Mouse (Mus musculus): Measurements from ENCODE around the gene Gng7. TPM values are rescaled to one million over a fixed set of nuclear protein-coding genes. Genes with fewer than 3 reads are reported as not detected.
"Not testable (repeated sequence)": the region's sequence is repeated elsewhere in the genome, so short reads cannot be mapped to it uniquely, and the experiment has no call there.

The Gng7 gene
- polyA plus RNA-seq, 1 experiment: 4.1 TPM

GRCm38 (mm10) chr10:80994621-80995020 is 20.1 kb downstream of the Gng7 start:
- TF ChIP-seq EP300 (IDR thresholded peaks at IDR 0.05; ENCODE audit: insufficient read depth, low read depth, low read length) (no peak), CTCF (IDR thresholded peaks at IDR 0.05; ENCODE audit: low read depth, low read length) (no peak), POLR2A (IDR thresholded peaks at IDR 0.05; ENCODE audit: insufficient read depth, low read length) (no peak)
- Histone ChIP-seq H3K9ac (ENCODE audit: low read depth, poor library complexity, severe bottlenecking) (no peak overlapping the region), H3K27me3 (ENCODE audit: control insufficient read depth, insufficient read depth, low read length, poor library complexity, severe bottlenecking) (no peaks in the 10 kb centered on the region), H3K4me3 (ENCODE audit: low read depth, low read length) (no peak overlapping the region), H3K27ac (ENCODE audit: insufficient read depth, low read length) (no peak overlapping the region), H3K9me3 (replicated peaks; ENCODE audit: control insufficient read depth, insufficient read depth, low read length, poor library complexity, severe bottlenecking) (no peaks in the 10 kb centered on the region), H3K4me1 (ENCODE audit: control insufficient read depth, insufficient read depth, low read length) (peaks cover 3% of the 10 kb centered on the region), H3K36me3 (ENCODE audit: control insufficient read depth, insufficient read depth, low read length, poor library complexity, severe bottlenecking) (no peaks in the 10 kb centered on the region)

GRCm38 (mm10) chr10:80993276-80993675 is 21.5 kb downstream of the Gng7 start:
- no peaks in the 10 kb centered on the region for H3K36me3 ChIP-seq (ENCODE audit: control insufficient read depth, insufficient read depth, low read length, poor library complexity, severe bottlenecking)
- no peak for TF ChIP-seq POLR2A (IDR thresholded peaks at IDR 0.05; ENCODE audit: insufficient read depth, low read length)
- TF ChIP-seq EP300 (IDR thresholded peaks at IDR 0.05; ENCODE audit: insufficient read depth, low read depth, low read length): no peak
- TF ChIP-seq CTCF (IDR thresholded peaks at IDR 0.05; ENCODE audit: low read depth, low read length): no peak
- no peak overlapping the region for H3K9ac ChIP-seq (ENCODE audit: low read depth, poor library complexity, severe bottlenecking)
- H3K27ac ChIP-seq (ENCODE audit: insufficient read depth, low read length): no peak overlapping the region
- no peak overlapping the region for H3K4me3 ChIP-seq (ENCODE audit: low read depth, low read length)
- H3K9me3 ChIP-seq (replicated peaks; ENCODE audit: control insufficient read depth, insufficient read depth, low read length, poor library complexity, severe bottlenecking): no peaks in the 10 kb centered on the region
- no peaks in the 10 kb centered on the region for H3K4me1 ChIP-seq (ENCODE audit: control insufficient read depth, insufficient read depth, low read length)
- H3K27me3 ChIP-seq (ENCODE audit: control insufficient read depth, insufficient read depth, low read length, poor library complexity, severe bottlenecking): no peaks in the 10 kb centered on the region

DNA sequence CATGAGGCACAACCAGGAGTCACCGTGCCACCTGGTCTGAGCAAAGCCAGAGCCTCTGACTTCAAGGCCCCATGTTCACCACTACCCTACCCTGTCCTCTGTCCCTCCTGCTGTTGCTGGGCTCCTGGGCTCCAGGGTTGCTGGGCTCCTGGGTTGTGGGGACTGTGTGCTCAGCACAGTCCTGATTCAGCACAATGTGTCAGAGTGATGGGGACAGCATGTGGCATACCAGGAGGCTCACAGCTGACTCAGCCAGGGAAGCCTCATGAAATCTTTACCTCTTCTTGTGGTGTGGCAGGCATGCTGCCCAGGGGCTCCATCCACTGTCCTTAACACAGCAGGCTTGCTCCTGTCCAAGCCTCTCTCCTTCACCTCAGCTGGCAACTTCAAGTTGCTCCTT is 22.8 kb downstream of the Gng7 start:
- H3K36me3 ChIP-seq (ENCODE audit: control insufficient read depth, insufficient read depth, low read length, poor library complexity, severe bottlenecking): no peaks in the 10 kb centered on the region
- TF ChIP-seq POLR2A (IDR thresholded peaks at IDR 0.05; ENCODE audit: insufficient read depth, low read length): no peak
- TF ChIP-seq CTCF (IDR thresholded peaks at IDR 0.05; ENCODE audit: low read depth, low read length): no peak
- no peak for TF ChIP-seq EP300 (IDR thresholded peaks at IDR 0.05; ENCODE audit: insufficient read depth, low read depth, low read length)
- no peak overlapping the region for H3K9ac ChIP-seq (ENCODE audit: low read depth, poor library complexity, severe bottlenecking)
- H3K27ac ChIP-seq (ENCODE audit: insufficient read depth, low read length): no peak overlapping the region
- no peak overlapping the region for H3K4me3 ChIP-seq (ENCODE audit: low read depth, low read length)
- H3K4me1 ChIP-seq (ENCODE audit: control insufficient read depth, insufficient read depth, low read length): no peaks in the 10 kb centered on the region
- H3K27me3 ChIP-seq (ENCODE audit: control insufficient read depth, insufficient read depth, low read length, poor library complexity, severe bottlenecking): no peaks in the 10 kb centered on the region
- no peaks in the 10 kb centered on the region for H3K9me3 ChIP-seq (replicated peaks; ENCODE audit: control insufficient read depth, insufficient read depth, low read length, poor library complexity, severe bottlenecking)

DNA sequence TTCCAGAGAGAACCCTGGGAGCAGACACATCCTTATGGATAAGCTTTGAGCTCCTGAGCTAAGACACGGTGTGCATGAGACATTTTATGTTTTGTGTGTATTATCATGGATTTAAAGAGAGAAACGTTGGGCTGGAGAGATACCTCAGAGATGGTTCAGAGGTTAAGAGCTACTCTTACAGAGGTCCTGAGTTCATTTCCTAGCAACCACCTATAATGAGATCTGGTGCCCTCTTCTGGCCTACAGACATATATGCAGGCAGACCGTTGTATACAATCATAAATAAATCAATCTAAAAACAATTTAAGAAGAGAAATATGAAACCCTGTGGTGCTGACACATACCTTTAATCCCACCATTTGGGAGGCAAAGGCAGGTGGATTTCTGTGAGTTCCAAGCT is 23.7 kb downstream of the Gng7 start:
- H3K9ac ChIP-seq (ENCODE audit: low read depth, poor library complexity, severe bottlenecking): no peak overlapping the region
- no peaks in the 10 kb centered on the region for H3K36me3 ChIP-seq (ENCODE audit: control insufficient read depth, insufficient read depth, low read length, poor library complexity, severe bottlenecking)
- H3K27ac ChIP-seq (ENCODE audit: insufficient read depth, low read length): no peak overlapping the region
- no peaks in the 10 kb centered on the region for H3K27me3 ChIP-seq (ENCODE audit: control insufficient read depth, insufficient read depth, low read length, poor library complexity, severe bottlenecking)
- H3K4me1 ChIP-seq (ENCODE audit: control insufficient read depth, insufficient read depth, low read length): no peaks in the 10 kb centered on the region
- no peak overlapping the region for H3K4me3 ChIP-seq (ENCODE audit: low read depth, low read length)
- TF ChIP-seq CTCF (IDR thresholded peaks at IDR 0.05; ENCODE audit: low read depth, low read length): no peak
- no peak for TF ChIP-seq EP300 (IDR thresholded peaks at IDR 0.05; ENCODE audit: insufficient read depth, low read depth, low read length)
- TF ChIP-seq POLR2A (IDR thresholded peaks at IDR 0.05; ENCODE audit: insufficient read depth, low read length): no peak
- H3K9me3 ChIP-seq (replicated peaks; ENCODE audit: control insufficient read depth, insufficient read depth, low read length, poor library complexity, severe bottlenecking): no peaks in the 10 kb centered on the region

- no peaks in the 10 kb centered on the region for H3K36me3 ChIP-seq (ENCODE audit: control insufficient read depth, insufficient read depth, low read length, poor library complexity, severe bottlenecking)
- no peak overlapping the region for H3K4me3 ChIP-seq (ENCODE audit: low read depth, low read length)
- no peaks in the 10 kb centered on the region for H3K4me1 ChIP-seq (ENCODE audit: control insufficient read depth, insufficient read depth, low read length)
- no peaks in the 10 kb centered on the region for H3K27me3 ChIP-seq (ENCODE audit: control insufficient read depth, insufficient read depth, low read length, poor library complexity, severe bottlenecking)
- no peaks in the 10 kb centered on the region for H3K9me3 ChIP-seq (replicated peaks; ENCODE audit: control insufficient read depth, insufficient read depth, low read length, poor library complexity, severe bottlenecking)
- no peak overlapping the region for H3K9ac ChIP-seq (ENCODE audit: low read depth, poor library complexity, severe bottlenecking)
- TF ChIP-seq POLR2A (IDR thresholded peaks at IDR 0.05; ENCODE audit: insufficient read depth, low read length) (no peak), CTCF (IDR thresholded peaks at IDR 0.05; ENCODE audit: low read depth, low read length) (no peak), EP300 (IDR thresholded peaks at IDR 0.05; ENCODE audit: insufficient read depth, low read depth, low read length) (no peak)
- no peak overlapping the region for H3K27ac ChIP-seq (ENCODE audit: insufficient read depth, low read length)
These were observed 24.3 kb downstream of the Gng7 start for GRCm38 (mm10) chr10:80990406-80990805.

GRCm38 (mm10) chr10:80989854-80990253 is 24.9 kb downstream of the Gng7 start:
- H3K9ac ChIP-seq (ENCODE audit: low read depth, poor library complexity, severe bottlenecking); H3K36me3 ChIP-seq (ENCODE audit: control insufficient read depth, insufficient read depth, low read length, poor library complexity, severe bottlenecking); H3K9me3 ChIP-seq (replicated peaks; ENCODE audit: control insufficient read depth, insufficient read depth, low read length, poor library complexity, severe bottlenecking); H3K27me3 ChIP-seq (ENCODE audit: control insufficient read depth, insufficient read depth, low read length, poor library complexity, severe bottlenecking); H3K4me1 ChIP-seq (ENCODE audit: control insufficient read depth, insufficient read depth, low read length); H3K27ac ChIP-seq (ENCODE audit: insufficient read depth, low read length); H3K4me3 ChIP-seq (ENCODE audit: low read depth, low read length): not testable (repeated sequence)
